Comparison of ENCODE assay signal across 15 mouse cellular contexts in the genomic region with DNA sequence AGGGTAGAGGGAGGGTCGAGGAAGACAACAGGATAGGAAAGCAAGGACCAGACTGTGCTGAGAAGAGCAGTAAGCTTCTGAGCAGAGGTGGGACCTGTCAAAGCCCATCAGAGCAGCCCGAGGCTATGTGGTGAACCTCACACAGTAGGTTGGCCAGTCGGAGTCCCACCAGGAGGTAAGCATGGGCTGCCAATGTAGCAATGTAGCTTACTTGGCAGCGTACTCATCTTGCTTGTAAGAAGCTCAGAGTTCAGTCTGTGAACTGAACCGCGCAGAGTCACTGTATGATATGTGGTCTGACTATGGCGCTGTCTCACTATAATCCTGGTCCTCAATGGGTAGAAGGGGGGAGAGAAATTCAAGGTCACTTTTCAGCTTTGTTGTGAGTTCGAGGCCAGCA.
"Had no signal": no experiment of that assay in that cellular context is flagged by ENCODE, and none has a peak within 500 bp of the region (broad histone marks: within the 10 kb centered on the region; RNA-seq: fewer than 3 reads in every experiment).

No protein-coding gene starts in this region.

- H3K4me3 ChIP-seq: hindbrain, embryonic 15.5 days; layer of hippocampus, adult 2 months; limb, embryonic 10.5 days; limb, embryonic 13.5 days had no signal

- H3K27me3 ChIP-seq: hindbrain, embryonic 15.5 days; limb, embryonic 13.5 days had no signal

- DNase-seq: layer of hippocampus, adult 9-11 months; lung, adult 2 months; lung, postnatal 14 days; lung, postnatal 4 days; midbrain, embryonic 14.5 days; thymus, adult 2 months; thymus, postnatal 14 days; thymus, postnatal 4 days had no signal

- H3K9ac ChIP-seq: hindbrain, embryonic 15.5 days; limb, embryonic 13.5 days had no signal

- ATAC-seq: intestine, postnatal 0 days had no signal

- H3K9me3 ChIP-seq: hindbrain, embryonic 15.5 days; limb, embryonic 10.5 days; limb, embryonic 13.5 days had no signal

- H3K36me3 ChIP-seq: hindbrain, embryonic 15.5 days; limb, embryonic 10.5 days; limb, embryonic 13.5 days had no signal

- H3K4me2 ChIP-seq: hindbrain, embryonic 15.5 days; limb, embryonic 13.5 days; liver, embryonic 11.5 days; midbrain, embryonic 11.5 days had no signal

- H3K27ac ChIP-seq: hindbrain, embryonic 15.5 days; layer of hippocampus, adult 2 months; limb, embryonic 10.5 days; limb, embryonic 13.5 days had no signal
